Mouse (Mus musculus) ES-Bruce4 (cell line): Measurements from ENCODE around the gene Vmac.

Source experiments
- CTCF ChIP-seq: IDR thresholded peaks from one replicate; pipeline ENCODE4 v1.8.1; 2011; ENCODE audit warnings: low read depth, low read length
- EP300 ChIP-seq: IDR thresholded peaks from 2 replicates; pipeline ENCODE4 v1.6.1; 2011; ENCODE audit warnings: low read depth, low read length; ENCODE audit not compliant: insufficient read depth
- POLR2A ChIP-seq: IDR thresholded peaks from one replicate; pipeline ENCODE4 v1.8.1; 2011; ENCODE audit warnings: low read length; ENCODE audit not compliant: insufficient read depth

GRCm38 (mm10) chr17:56744173-56744572 lies 26.4 kb upstream of the Vmac start:
- TF ChIP-seq EP300 (no peak), CTCF (no peak), POLR2A (no peak)
